Mouse (Mus musculus) erythroid progenitor cell, adult 5-6 weeks (primary cell): Measurements from ENCODE around the gene Mrs2. TPM values are rescaled to one million over a fixed set of nuclear protein-coding genes. Genes with fewer than 3 reads are reported as not detected.

Experiments used
- ATAC-seq: replicated peaks from 2 replicates; pipeline ENCODE4 v1.8.0; 2016; ENCODE audit warnings: moderate number of reproducible peaks, mild to moderate bottlenecking, moderate TSS enrichment, inconsistent platforms; ENCODE audit not compliant: poor library complexity, low FRiP score, severe bottlenecking
- total RNA-seq, 2 experiments: library from RNA; stranded (forward) in 1 of 2; stranded (reverse) in 1 of 2; fragments of 150-400 nt in 1 of 2; fragments of 186-747, 209-891 nt in 1 of 2; gene quantifications; 2 replicates each; pipeline versions ENCODE4 v1.2.3 to v1.2.4; 2015 to 2017; ENCODE audit warnings: low replicate concordance in 2 of 2

The Mrs2 gene
- total RNA-seq (2015; ENCODE audit: low replicate concordance) (10.8 and 12.6 TPM in 2 replicates), total RNA-seq (2017; ENCODE audit: low replicate concordance) (7.3 and 8.7 TPM in 2 replicates)

- ATAC-seq, result peak; percentile 89
Observed at GRCm38 (mm10) chr13:25019793-25020539, at the start of gene Mrs2. TSS of gene Mrs2 (minus strand) at chr13:25020379.

GRCm38 (mm10) chr13:25069765-25070164 is 49.6 kb upstream of the Mrs2 start:
- no peak for ATAC-seq

- ATAC-seq, result no peak
Observed at GRCm38 (mm10) chr13:25067183-25067582, 47.0 kb upstream of the Mrs2 start.

DNA sequence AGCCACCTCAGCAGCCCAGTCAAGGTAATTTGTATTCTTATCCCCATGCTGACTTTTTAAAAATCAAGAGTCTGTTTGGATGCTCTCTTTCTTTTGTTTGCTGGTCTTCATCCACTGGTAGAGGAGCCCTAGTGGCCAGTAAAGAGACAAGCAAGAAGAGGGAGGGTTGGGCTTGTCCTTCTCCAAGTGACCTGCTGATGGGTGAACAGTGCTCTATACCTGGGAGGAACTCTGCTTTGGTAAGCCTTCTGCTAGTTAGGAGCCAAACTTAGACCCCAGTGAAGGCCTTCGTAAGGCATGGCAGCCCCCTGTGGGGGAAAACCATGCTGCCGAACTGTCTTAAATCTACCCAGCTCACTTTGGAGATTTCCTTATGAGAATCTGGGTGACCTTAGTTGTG is 46.5 kb upstream of the Mrs2 start:
- no peak for ATAC-seq

DNA sequence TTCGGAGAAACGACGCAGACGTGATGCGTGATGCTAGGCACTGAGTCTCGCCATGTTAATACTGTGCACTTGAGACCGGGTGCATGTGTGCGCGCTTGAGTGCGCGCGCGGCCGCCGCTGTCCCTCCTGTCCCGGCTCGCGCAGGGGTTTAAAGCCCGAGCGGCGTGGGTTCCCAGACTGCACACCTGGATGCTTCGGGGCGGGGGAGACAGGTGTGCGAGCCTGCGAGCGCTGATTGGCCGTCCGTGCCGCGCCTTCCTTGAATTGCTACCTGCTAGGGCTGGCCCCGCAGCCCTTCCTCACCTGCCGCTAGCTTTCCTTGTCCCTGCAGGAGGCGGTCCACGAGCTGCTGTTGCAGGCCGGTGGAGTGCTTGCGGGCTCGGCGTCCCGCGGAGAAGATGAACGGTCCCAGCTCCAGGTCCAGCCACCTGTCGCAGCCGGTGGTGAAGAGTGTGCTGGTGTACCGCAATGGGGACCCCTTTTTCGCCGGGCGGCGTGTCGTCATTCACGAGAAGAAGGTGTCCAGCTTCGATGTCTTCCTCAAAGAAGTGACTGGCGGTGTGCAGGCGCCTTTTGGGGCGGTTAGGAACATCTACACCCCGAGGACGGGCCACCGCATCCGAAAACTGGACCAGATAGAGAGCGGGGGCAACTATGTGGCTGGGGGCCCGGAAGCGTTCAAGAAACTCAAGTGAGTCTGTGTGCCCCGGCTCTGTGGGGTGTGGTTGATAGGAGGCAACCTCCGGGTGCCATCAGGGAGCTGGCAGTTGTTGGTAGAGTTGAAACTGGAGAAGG is 35.9 kb upstream of the Mrs2 start, which contains the start of gene Dcdc2a:
Gene Dcdc2a (plus strand): TSS at position 132 of the 795 bp plus-strand sequence.
- no peak for ATAC-seq

DNA sequence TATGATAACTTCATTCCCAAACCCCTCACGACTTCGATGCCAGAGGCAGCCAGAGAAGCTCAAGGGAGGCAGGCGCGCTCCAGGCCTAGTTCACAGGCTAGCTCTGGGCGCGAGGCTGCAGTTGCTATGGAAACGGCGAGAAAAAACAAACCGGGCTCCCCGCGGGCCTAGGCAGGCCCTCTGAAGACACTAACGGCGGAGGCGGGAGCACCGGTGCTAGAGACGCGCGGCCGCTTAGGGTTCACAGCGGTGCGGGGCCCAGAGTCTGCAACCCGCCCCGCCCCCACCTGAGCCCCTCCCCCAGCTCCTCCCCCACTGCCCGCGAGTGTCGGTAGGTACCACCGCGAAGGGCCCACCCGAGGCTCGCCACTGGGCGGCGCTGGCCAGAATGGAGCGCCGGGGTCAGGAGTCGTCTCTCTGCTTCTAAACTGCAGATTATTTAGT is 35.0 kb upstream of the Mrs2 start:
- no peak for ATAC-seq

- ATAC-seq, result no peak
Observed at GRCm38 (mm10) chr13:25052671-25053070, 32.5 kb upstream of the Mrs2 start.

GRCm38 (mm10) chr13:25039488-25039887 is 19.3 kb upstream of the Mrs2 start:
- no peak for ATAC-seq

GRCm38 (mm10) chr13:25027114-25027425 is 6.9 kb upstream of the Mrs2 start:
- no peak for ATAC-seq

GRCm38 (mm10) chr13:25026409-25027113 is 6.4 kb upstream of the Mrs2 start:
- ATAC-seq, result no peak

DNA sequence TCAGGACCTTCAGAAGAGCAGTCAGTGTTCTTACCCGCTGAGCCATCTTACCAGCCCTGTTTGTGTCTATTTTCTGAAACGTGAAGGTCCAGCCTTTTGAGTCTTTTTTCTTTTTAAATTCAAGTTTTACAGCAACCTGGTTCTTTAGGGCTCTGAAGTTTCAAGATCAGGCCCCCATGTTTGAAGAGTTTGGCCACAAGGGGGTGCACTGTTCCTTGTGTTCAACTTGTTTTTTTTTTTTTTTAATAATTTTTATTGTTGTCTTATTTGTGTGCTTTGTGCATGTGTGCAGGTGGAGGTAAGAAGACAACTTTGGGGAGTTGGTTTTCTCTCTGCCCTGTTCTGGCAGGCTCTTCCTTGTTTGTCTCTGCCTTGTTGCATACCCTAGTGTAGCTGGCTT is 4.5 kb upstream of the Mrs2 start:
- ATAC-seq, result no peak

DNA sequence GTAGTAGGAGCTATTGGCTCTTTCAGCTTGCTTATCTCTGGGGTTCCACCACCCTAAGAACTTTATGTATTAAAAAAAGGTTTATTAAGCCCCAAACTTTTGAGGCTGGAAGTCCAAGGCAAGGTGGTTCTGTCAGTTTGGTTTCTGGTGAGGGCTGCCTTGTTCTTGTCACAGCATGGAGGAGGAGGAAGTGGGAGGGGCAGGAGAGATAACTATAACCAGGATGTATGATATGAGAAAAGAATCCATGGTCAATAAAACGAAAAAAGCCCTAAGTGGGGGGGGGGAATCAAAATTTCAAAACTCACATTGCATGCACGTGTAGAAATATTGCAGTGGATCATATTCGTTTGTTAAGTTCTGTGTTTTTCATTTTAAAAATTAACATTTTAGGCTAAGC is 3.0 kb upstream of the Mrs2 start:
- no peak for ATAC-seq

DNA sequence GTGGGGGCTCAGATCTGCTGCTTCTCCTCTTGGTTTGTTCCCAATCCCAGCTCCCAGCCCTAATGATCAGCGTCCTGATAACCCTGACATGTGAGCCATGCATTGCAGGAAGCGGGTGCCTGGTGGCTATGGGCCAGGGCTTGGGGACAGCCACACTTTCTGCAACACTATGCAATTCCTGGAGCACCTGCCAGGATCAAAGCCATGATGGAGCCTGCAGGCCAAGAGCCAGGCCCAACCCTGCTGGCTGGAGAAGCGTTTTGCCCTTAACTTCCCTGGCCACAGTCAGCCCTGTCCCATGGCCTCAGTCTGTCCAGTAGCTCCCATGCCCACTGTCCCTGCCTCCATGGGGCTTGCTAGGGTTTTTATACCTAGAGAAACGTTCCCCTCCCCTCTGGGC is 2.2 kb upstream of the Mrs2 start:
- ATAC-seq, result no peak

GRCm38 (mm10) chr13:25020540-25020892 is 337 bp upstream of the Mrs2 start:
- ATAC-seq, result peak; percentile 36

DNA sequence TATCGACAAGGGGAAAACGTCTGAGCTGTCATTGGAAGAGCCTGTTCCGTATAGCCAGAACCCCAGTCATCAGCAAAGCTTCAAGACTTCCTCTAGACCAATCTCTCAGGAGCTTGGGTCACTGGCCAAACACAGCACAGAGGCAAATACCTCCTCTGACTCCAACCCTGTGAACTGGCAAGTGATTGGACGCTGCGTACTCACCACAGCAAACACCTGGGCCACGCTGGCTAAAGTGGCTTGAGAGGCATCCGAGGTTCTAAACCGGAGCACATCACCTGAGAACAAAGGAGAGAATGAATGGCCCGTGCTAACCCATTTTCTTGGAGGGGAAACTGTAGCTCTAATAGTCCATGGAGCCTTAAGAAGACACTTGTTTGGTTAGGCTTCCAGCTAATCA is 1.9 kb downstream of the Mrs2 start:
- ATAC-seq, result no peak

GRCm38 (mm10) chr13:25007115-25007514 is 13.1 kb downstream of the Mrs2 start:
- peak; percentile 54; the same call in 1 of the 2 replicates for ATAC-seq

- no peak for ATAC-seq
Observed at GRCm38 (mm10) chr13:25002965-25003364, 17.2 kb downstream of the Mrs2 start.

DNA sequence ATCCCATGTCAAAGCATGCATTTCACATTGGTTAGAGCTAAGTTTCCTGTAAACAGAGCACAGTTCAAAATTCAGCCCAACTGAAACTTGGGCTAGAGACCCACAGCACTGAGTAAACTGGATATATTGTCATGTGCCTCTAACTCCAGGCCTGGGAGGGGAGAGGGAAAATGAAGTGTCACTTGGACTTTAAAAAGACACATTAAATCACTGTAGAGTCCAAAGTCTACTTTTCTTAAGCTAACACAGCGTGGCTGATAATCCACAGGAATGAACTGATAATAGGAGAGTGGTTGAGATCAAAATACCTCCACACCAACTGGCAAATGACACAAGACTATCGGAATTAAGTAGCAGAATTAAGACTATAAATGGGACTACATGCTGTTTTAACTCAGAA is 20.6 kb downstream of the Mrs2 start:
- no peak for ATAC-seq

- no peak for ATAC-seq
Observed at GRCm38 (mm10) chr13:24993160-24993559, 27.0 kb downstream of the Mrs2 start.

- no peak for ATAC-seq
Observed at GRCm38 (mm10) chr13:24989006-24989405, 31.2 kb downstream of the Mrs2 start.

- 0 out of 2 replicates have a peak, but pooled peaks have one; percentile 49 for ATAC-seq
Observed at GRCm38 (mm10) chr13:24988391-24988790, 31.8 kb downstream of the Mrs2 start.
